Mouse (Mus musculus) liver, embryonic 14.5 days (tissue): ENCODE data around the gene Enah.

Experiments used
- CTCF ChIP-seq: IDR thresholded peaks from 2 replicates; pipeline ENCODE4 v1.5.1; 2016; ENCODE audit warnings: antibody characterized with exemption, low read depth, control low read depth
- EP300 ChIP-seq: IDR thresholded peaks from 2 replicates; pipeline ENCODE4 v1.6.1; 2016; ENCODE audit warnings: antibody characterized with exemption, low read depth

DNA sequence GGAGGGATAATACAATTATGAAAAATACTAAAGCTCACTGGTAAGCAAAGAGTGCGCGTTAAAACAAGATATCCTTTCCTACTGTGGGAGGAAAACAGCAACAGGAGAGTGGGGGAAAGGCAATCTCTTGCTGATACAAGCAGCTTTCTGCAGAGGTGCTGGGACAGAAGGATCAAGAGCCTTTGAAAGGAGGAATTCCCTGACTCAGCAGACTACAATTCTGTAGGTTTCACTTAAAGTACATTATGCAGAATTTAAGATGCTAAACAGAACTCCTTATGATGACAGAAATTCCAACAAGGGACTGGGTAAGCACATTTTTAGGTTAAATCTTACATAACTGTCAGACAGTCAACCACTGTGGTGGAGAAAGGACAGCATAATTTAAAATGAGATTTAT lies 31.4 kb downstream of the Enah start:
- no peak for TF ChIP-seq CTCF
- no peak for TF ChIP-seq EP300
